Mouse (Mus musculus) brown adipose tissue, adult 24 weeks (tissue): Measurements from ENCODE around the gene Adgrb3. TPM values are rescaled to one million over a fixed set of nuclear protein-coding genes. Genes with fewer than 3 reads are reported as not detected.

ENCODE experiments used
- H3K27ac ChIP-seq: fragments of 200-500 bp; replicated peaks from 2 replicates; pipeline ENCODE4 v1.5.1; 2012; ENCODE audit warnings: low read depth, mild to moderate bottlenecking, low read length
- H3K4me1 ChIP-seq: fragments of 200-500 bp; 2 replicates; pipeline ENCODE4 v1.6.1; 2012; ENCODE audit warnings: low read length, mixed read lengths; ENCODE audit not compliant: control insufficient read depth, insufficient read depth, insufficient read length
- H3K4me3 ChIP-seq: fragments of 200-500 bp; 2 replicates; pipeline ENCODE4 v1.5.1; 2012; ENCODE audit warnings: low read depth, mild to moderate bottlenecking, low read length, moderate library complexity; ENCODE audit not compliant: insufficient read depth
- polyA plus RNA-seq: library from polyadenylated mRNA; stranded (reverse); fragments of >200 nt; gene quantifications from 2 replicates; pipeline ENCODE4 v1.2.4, GENCODE M21; 2012; ENCODE audit not compliant: missing spikeins, insufficient read depth, insufficient read length

Gene Adgrb3
- not detected in 2 replicates for polyA plus RNA-seq

DNA sequence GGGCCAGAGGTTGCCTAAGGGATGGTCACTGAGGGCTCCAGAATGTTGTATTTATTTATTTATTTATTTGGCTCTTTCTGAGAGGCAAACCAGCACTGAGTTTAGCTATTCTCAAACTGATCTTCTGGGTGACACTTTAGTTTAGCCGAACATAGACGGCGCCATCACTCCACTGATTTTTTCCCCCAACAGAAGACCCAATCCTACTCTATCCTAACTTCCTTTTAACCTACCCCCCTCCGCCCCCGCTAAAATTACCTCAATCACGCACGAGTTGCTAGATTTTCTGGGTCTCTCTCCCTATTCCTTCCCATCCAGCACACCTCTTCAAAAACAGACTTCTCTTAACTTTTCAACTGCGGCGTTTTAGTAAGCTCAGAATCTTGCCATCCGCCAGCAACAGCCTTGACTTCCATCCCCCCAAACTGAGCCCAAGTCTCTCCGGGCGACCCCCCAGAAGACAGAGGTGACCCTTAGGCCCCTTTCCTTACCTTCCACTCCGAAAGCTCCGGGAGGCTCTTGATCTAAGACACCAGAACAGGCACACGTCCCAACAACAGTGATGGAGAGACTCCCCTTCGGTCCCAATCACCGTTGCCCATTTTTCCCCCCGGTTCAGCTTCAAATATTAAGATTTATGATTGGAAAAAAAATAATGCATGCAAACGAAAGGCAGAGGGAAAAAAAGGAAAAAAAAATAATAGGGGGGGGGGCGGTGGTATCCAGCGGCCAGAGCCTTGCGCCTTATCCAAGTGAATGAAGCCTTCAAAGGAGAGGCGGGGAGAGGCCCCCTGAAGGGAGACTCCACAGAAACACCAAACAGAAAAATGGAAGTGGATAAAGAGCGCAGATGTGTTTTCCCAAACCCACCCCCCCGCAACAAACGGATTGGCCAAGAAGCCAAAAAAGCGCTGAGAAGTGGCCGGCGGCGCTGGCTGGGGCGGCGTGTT, at the start of gene Adgrb3:
Gene Adgrb3 (minus strand): TSS at position 737 of the 950 bp plus-strand sequence.
- H3K4me1 ChIP-seq, result no peaks in the 10 kb centered on the region
- no peak within 1 kb of the TSS; the same call in 1 of the 2 replicates for H3K4me3 ChIP-seq
- H3K27ac ChIP-seq, result no peak within 1 kb of the TSS

DNA sequence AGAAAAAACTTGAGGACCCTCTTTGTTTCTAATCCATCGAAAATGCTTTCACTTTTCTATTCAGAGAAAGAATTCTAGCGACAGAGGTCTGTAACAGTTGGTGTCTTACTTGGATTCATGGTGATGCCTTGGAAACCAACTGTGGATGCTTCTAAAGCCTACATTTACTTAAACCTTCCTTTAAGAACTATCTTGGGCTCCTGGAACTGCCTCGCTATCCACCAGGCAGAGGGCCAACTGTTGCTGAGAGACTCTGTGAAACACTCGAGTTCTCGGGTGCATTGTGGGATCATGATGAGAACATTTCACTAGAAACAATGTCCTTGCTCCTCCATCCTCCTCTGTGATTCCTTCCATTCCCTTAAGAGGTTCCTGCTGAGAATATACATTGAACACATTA, 48.0 kb upstream of the Adgrb3 start:
- Histone ChIP-seq H3K4me1 (no peaks in the 10 kb centered on the region), H3K4me3 (no peak overlapping the region), H3K27ac (no peak overlapping the region)

GRCm38 (mm10) chr1:25857473-25857872, 28.0 kb upstream of the Adgrb3 start:
- Histone ChIP-seq H3K4me1 (no peaks in the 10 kb centered on the region), H3K27ac (no peak overlapping the region), H3K4me3 (no peak overlapping the region)

GRCm38 (mm10) chr1:25854451-25854978, 25.0 kb upstream of the Adgrb3 start:
- Histone ChIP-seq H3K4me3 (no peak overlapping the region), H3K27ac (no peak overlapping the region), H3K4me1 (no peaks in the 10 kb centered on the region)

GRCm38 (mm10) chr1:25832260-25832659, 2.8 kb upstream of the Adgrb3 start:
- no peak overlapping the region for H3K27ac ChIP-seq
- H3K4me3 ChIP-seq, result no peak overlapping the region
- no peaks in the 10 kb centered on the region for H3K4me1 ChIP-seq

DNA sequence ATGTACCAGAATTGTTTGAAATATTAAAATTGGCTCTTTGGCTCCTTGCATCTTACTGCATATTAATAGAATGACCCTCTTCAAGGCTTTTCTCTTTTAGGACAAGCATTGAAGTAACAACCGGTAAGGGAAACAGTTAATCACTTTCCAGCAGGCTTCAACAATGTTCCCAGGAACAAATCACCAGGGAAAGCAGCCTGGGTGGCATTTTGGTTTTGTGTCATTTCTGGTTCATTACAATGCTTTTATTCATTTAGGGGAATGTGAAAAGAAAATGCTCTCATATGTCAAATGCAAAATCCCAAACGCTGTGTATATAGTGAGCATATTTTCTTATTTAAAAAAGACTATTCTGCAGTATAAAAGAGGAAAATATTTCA, 2.0 kb upstream of the Adgrb3 start:
- Histone ChIP-seq H3K27ac (no peak overlapping the region), H3K4me1 (no peaks in the 10 kb centered on the region), H3K4me3 (no peak overlapping the region)

- Histone ChIP-seq H3K4me3 (no peak overlapping the region; the same call in 1 of the 2 replicates), H3K4me1 (no peaks in the 10 kb centered on the region), H3K27ac (no peak overlapping the region)
Measured at GRCm38 (mm10) chr1:25830757-25831520, 1.4 kb upstream of the Adgrb3 start.

- Histone ChIP-seq H3K27ac (no peak overlapping the region), H3K4me1 (no peaks in the 10 kb centered on the region), H3K4me3 (no peak overlapping the region; the same call in 1 of the 2 replicates)
Measured at GRCm38 (mm10) chr1:25829921-25830751, 629 bp upstream of the Adgrb3 start.

GRCm38 (mm10) chr1:25828071-25828755, 1.3 kb downstream of the Adgrb3 start:
- no peak overlapping the region for H3K4me3 ChIP-seq
- H3K4me1 ChIP-seq, result no peaks in the 10 kb centered on the region
- no peak overlapping the region for H3K27ac ChIP-seq

- no peak overlapping the region for H3K27ac ChIP-seq
- H3K4me1 ChIP-seq, result no peaks in the 10 kb centered on the region
- H3K4me3 ChIP-seq, result no peak overlapping the region
Measured at GRCm38 (mm10) chr1:25827436-25827835, 2.1 kb downstream of the Adgrb3 start.

GRCm38 (mm10) chr1:25826771-25827170, 2.7 kb downstream of the Adgrb3 start:
- H3K27ac ChIP-seq, result no peak overlapping the region
- no peak overlapping the region for H3K4me3 ChIP-seq
- no peaks in the 10 kb centered on the region for H3K4me1 ChIP-seq

DNA sequence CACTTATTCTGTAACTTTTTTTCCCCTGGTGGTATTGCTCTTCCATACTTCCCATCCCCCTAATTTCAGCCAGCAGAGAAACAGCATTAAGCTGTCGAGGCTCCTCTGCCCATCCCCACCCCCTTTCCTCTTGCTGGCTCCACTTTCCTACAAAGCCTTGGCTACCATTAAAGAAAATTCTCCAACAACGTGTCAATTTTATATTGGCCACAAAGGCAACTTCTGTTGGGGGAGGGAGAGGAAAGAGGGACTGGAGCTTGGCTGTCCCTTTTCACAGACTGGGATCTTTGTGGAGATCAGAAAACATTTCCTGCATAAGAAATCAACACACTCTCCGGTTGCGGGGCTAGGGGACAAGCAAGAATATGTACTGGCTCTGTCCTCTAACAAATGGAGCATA, 4.9 kb downstream of the Adgrb3 start:
- Histone ChIP-seq H3K4me1 (no peaks in the 10 kb centered on the region), H3K4me3 (no peak overlapping the region), H3K27ac (no peak overlapping the region)

- Histone ChIP-seq H3K4me1 (no peaks in the 10 kb centered on the region), H3K27ac (no peak overlapping the region), H3K4me3 (no peak overlapping the region)
Measured at GRCm38 (mm10) chr1:25823961-25824360, 5.5 kb downstream of the Adgrb3 start.

GRCm38 (mm10) chr1:25815491-25815890, 14.0 kb downstream of the Adgrb3 start:
- H3K4me3 ChIP-seq, result no peak overlapping the region
- H3K4me1 ChIP-seq, result no peaks in the 10 kb centered on the region
- H3K27ac ChIP-seq, result no peak overlapping the region
